Mouse (Mus musculus) G1E (cell line): ENCODE measurements around the gene Got2. TPM values are rescaled to one million over a fixed set of nuclear protein-coding genes. Genes with fewer than 3 reads are reported as not detected.
"Not testable (repeated sequence)": the region's sequence is repeated elsewhere in the genome, so short reads cannot be mapped to it uniquely, and the experiment has no call there.

Experiments
- ATAC-seq: 2 replicates; pipeline ENCODE4 v1.8.0; 2016; ENCODE audit warnings: mild to moderate bottlenecking; ENCODE audit not compliant: insufficient number of reproducible peaks, poor library complexity, low FRiP score, severe bottlenecking; ENCODE audit errors: extremely low read depth
- DNase-seq: peaks from one replicate; pipeline ENCODE4 v3.0.0; 2012; ENCODE audit warnings: low spot score
- H3K27me3 ChIP-seq: 2 replicates; pipeline ENCODE4 v1.6.1; 2012; ENCODE audit warnings: mild to moderate bottlenecking, low read length, inconsistent platforms; ENCODE audit not compliant: insufficient read depth
- H3K36me3 ChIP-seq: replicated peaks from 2 replicates; pipeline ENCODE3; 2012; ENCODE audit warnings: mild to moderate bottlenecking, inconsistent platforms
- H3K4me1 ChIP-seq: 2 replicates; pipeline ENCODE4 v1.6.1; 2012; ENCODE audit warnings: low read depth, low read length, inconsistent platforms, mixed read lengths; ENCODE audit not compliant: insufficient read depth
- H3K4me3 ChIP-seq: 2 replicates; pipeline ENCODE4 v1.5.1; 2012; ENCODE audit warnings: low read depth, mild to moderate bottlenecking, inconsistent platforms, low read length, moderate library complexity, mixed read lengths
- H3K9me3 ChIP-seq: replicated peaks from 2 replicates; pipeline ENCODE4 v1.6.1; 2012; ENCODE audit warnings: inconsistent platforms
- CTCF ChIP-seq: IDR thresholded peaks from 2 replicates; pipeline ENCODE4 v1.5.1; 2012; ENCODE audit warnings: low read depth, low read length, inconsistent platforms, mixed read lengths
- GATA1 ChIP-seq: IDR thresholded peaks from 2 replicates; pipeline ENCODE4 v1.6.1; 2012; ENCODE audit warnings: borderline replicate concordance, low read length, inconsistent platforms, mixed read lengths
- GATA2 ChIP-seq: IDR thresholded peaks from 2 replicates; pipeline ENCODE4 v1.6.1; 2012; ENCODE audit warnings: low read depth, low read length, inconsistent platforms, borderline replicate concordance
- POLR2AphosphoS5 ChIP-seq: IDR thresholded peaks from 2 replicates; pipeline ENCODE4 v1.6.1; 2012; ENCODE audit warnings: low read depth, low read length, inconsistent platforms; ENCODE audit not compliant: insufficient replicate concordance
- TAL1 ChIP-seq: conservative IDR thresholded peaks from 2 replicates; pipeline ENCODE4 v1.6.1; 2012; ENCODE audit warnings: low read depth, low read length, inconsistent platforms, mixed read lengths
- polyA plus RNA-seq: library from polyadenylated mRNA; stranded (reverse); fragments of >175 nt; gene quantifications from 2 replicates; pipeline ENCODE4 v1.2.3, GENCODE M21; 2012
- total RNA-seq, 2 experiments: library from RNA; stranded (forward) in 1 of 2; stranded (reverse) in 1 of 2; fragments of 200-1000 nt in 1 of 2; fragments of >200 nt in 1 of 2; fragmentation: Nextera tagmentation in 1 of 2; gene quantifications; 2 replicates each; pipeline ENCODE4 v1.2.3; 2014 to 2017

Gene Got2
- total and polyA plus RNA-seq, 3 experiments, result 82.5 to 245 (median 120) TPM

GRCm38 (mm10) chr8:95832603-95833434 is 55.5 kb downstream of the Got2 start:
- Histone ChIP-seq H3K4me1 (peaks cover 25% of the 10 kb centered on the region), H3K9me3 (no peaks in the 10 kb centered on the region), H3K36me3 (peaks cover 31% of the 10 kb centered on the region), H3K4me3 (peak overlapping the region; percentile 72), H3K27me3 (no peaks in the 10 kb centered on the region)
- TF ChIP-seq GATA2, result no peak
- TF ChIP-seq CTCF, result peak; percentile 99
- no peak for TF ChIP-seq GATA1
- TF ChIP-seq TAL1, result no peak
- no peak for TF ChIP-seq POLR2AphosphoS5
- peak; percentile 66 for ATAC-seq
- peak; percentile 59 for DNase-seq

GRCm38 (mm10) chr8:95830144-95830543 is 58.2 kb downstream of the Got2 start:
- ATAC-seq, result no peak
- DNase-seq, result no peak
- no peak overlapping the region for H3K4me3 ChIP-seq

GRCm38 (mm10) chr8:95825162-95825561 is 63.2 kb downstream of the Got2 start, which contains the start of gene Sap18b:
Gene Sap18b, plus strand, starts transcription at chr8:95825346.
- ATAC-seq, result peak; percentile 81

More at GRCm38 (mm10) chr8:95830144-95830543, 58.2 kb downstream of the Got2 start:
- H3K9me3 ChIP-seq, result no peaks in the 10 kb centered on the region
- H3K27me3 ChIP-seq, result peaks cover 2% of the 10 kb centered on the region; the same call in 1 of the 2 replicates
- peaks cover 22% of the 10 kb centered on the region for H3K4me1 ChIP-seq
- peaks cover 12% of the 10 kb centered on the region for H3K36me3 ChIP-seq
- TF ChIP-seq POLR2AphosphoS5, result no peak
- TF ChIP-seq GATA1, result no peak
- TF ChIP-seq CTCF, result no peak
- TF ChIP-seq TAL1, result no peak
- TF ChIP-seq GATA2, result no peak

GRCm38 (mm10) chr8:95822699-95823098 is 65.6 kb downstream of the Got2 start:
- no peak overlapping the region for H3K4me3 ChIP-seq
- peaks cover 13% of the 10 kb centered on the region for H3K27me3 ChIP-seq
- H3K36me3 ChIP-seq, result no peaks in the 10 kb centered on the region
- TF ChIP-seq TAL1 (no peak), CTCF (no peak), GATA1 (no peak), GATA2 (no peak), POLR2AphosphoS5 (no peak)
- no peak for DNase-seq
- no peaks in the 10 kb centered on the region for H3K4me1 ChIP-seq
- no peaks in the 10 kb centered on the region for H3K9me3 ChIP-seq
- ATAC-seq, result no peak

More at GRCm38 (mm10) chr8:95825162-95825561, 63.2 kb downstream of the Got2 start, which contains the start of gene Sap18b:
- peaks cover 13% of the 10 kb centered on the region for H3K27me3 ChIP-seq
- not testable (repeated sequence) for H3K36me3 ChIP-seq, H3K4me1 ChIP-seq, H3K9me3 ChIP-seq, DNase-seq, H3K4me3 ChIP-seq

GRCm38 (mm10) chr8:95822096-95822495 is 66.3 kb downstream of the Got2 start:
- Histone ChIP-seq H3K27me3 (peaks cover 13% of the 10 kb centered on the region), H3K9me3 (no peaks in the 10 kb centered on the region), H3K36me3 (no peaks in the 10 kb centered on the region), H3K4me3 (no peak overlapping the region), H3K4me1 (no peaks in the 10 kb centered on the region)
- DNase-seq (no peak), ATAC-seq (no peak)
- TF ChIP-seq GATA1 (no peak), CTCF (no peak), GATA2 (no peak), POLR2AphosphoS5 (no peak), TAL1 (no peak)

GRCm38 (mm10) chr8:95821266-95821665 is 67.1 kb downstream of the Got2 start:
- Histone ChIP-seq H3K4me3 (no peak overlapping the region), H3K9me3 (no peaks in the 10 kb centered on the region), H3K36me3 (no peaks in the 10 kb centered on the region), H3K4me1 (peaks cover 2% of the 10 kb centered on the region; the same call in 1 of the 2 replicates), H3K27me3 (peaks cover 11% of the 10 kb centered on the region)
- ATAC-seq (no peak), DNase-seq (no peak)
- no peak for TF ChIP-seq TAL1
- no peak for TF ChIP-seq GATA2
- TF ChIP-seq CTCF, result no peak
- TF ChIP-seq POLR2AphosphoS5, result no peak
- no peak for TF ChIP-seq GATA1

- peaks cover 4% of the 10 kb centered on the region; the same call in 1 of the 2 replicates for H3K4me1 ChIP-seq
- H3K4me3 ChIP-seq, result no peak overlapping the region
- ATAC-seq (no peak), DNase-seq (no peak)
- TF ChIP-seq GATA2, result no peak
- no peak for TF ChIP-seq GATA1
- no peak for TF ChIP-seq POLR2AphosphoS5
- no peak for TF ChIP-seq TAL1
- no peak for TF ChIP-seq CTCF
- H3K27me3 ChIP-seq, result peaks cover 6% of the 10 kb centered on the region; the same call in 1 of the 2 replicates
- H3K9me3 ChIP-seq, result no peaks in the 10 kb centered on the region
- no peaks in the 10 kb centered on the region for H3K36me3 ChIP-seq
These were observed 70.1 kb downstream of the Got2 start for GRCm38 (mm10) chr8:95818211-95818610.
